Mouse (Mus musculus): Measurements from ENCODE around the gene Lrrc28. TPM values are rescaled to one million over a fixed set of nuclear protein-coding genes. Genes with fewer than 3 reads are reported as not detected.

Lrrc28 gene
- total and polyA plus RNA-seq, 3 experiments = 18.6 to 24.7 (median 19.4) TPM

GRCm38 (mm10) chr7:67645681-67646014 is 580 bp upstream of the Lrrc28 start:
- DNase-seq = no peak

GRCm38 (mm10) chr7:67644291-67644690 is 777 bp downstream of the Lrrc28 start:
- no peak for DNase-seq

GRCm38 (mm10) chr7:67642955-67643354 is 2.1 kb downstream of the Lrrc28 start:
- DNase-seq = no peak

GRCm38 (mm10) chr7:67639006-67639405 is 6.1 kb downstream of the Lrrc28 start:
- peak; percentile 66 for DNase-seq

GRCm38 (mm10) chr7:67636161-67636560 is 8.9 kb downstream of the Lrrc28 start:
- no peak for DNase-seq

- no peak for DNase-seq
Measured at GRCm38 (mm10) chr7:67634210-67634609, 10.9 kb downstream of the Lrrc28 start.

- no peak for DNase-seq
Measured at GRCm38 (mm10) chr7:67632380-67632779, 12.7 kb downstream of the Lrrc28 start.

GRCm38 (mm10) chr7:67630817-67631216 is 14.3 kb downstream of the Lrrc28 start:
- DNase-seq = peak; percentile 65

GRCm38 (mm10) chr7:67629681-67630080 is 15.4 kb downstream of the Lrrc28 start:
- no peak for DNase-seq

GRCm38 (mm10) chr7:67626671-67627070 is 18.4 kb downstream of the Lrrc28 start:
- DNase-seq = no peak

GRCm38 (mm10) chr7:67622151-67622550 is 22.9 kb downstream of the Lrrc28 start:
- no peak for DNase-seq

- no peak for DNase-seq
Measured at GRCm38 (mm10) chr7:67619836-67620235, 25.2 kb downstream of the Lrrc28 start.

GRCm38 (mm10) chr7:67618316-67618715 is 26.8 kb downstream of the Lrrc28 start:
- DNase-seq = no peak

GRCm38 (mm10) chr7:67617646-67618045 is 27.4 kb downstream of the Lrrc28 start:
- DNase-seq = no peak

GRCm38 (mm10) chr7:67616890-67617289 is 28.2 kb downstream of the Lrrc28 start:
- DNase-seq = no peak

- no peak for DNase-seq
Measured at GRCm38 (mm10) chr7:67614464-67614861, 30.6 kb downstream of the Lrrc28 start.

GRCm38 (mm10) chr7:67613795-67614463 is 31.1 kb downstream of the Lrrc28 start:
- DNase-seq = no peak

- DNase-seq = no peak
Measured at GRCm38 (mm10) chr7:67608348-67609024, 36.6 kb downstream of the Lrrc28 start.

GRCm38 (mm10) chr7:67607669-67608347 is 37.3 kb downstream of the Lrrc28 start:
- DNase-seq = no peak

- DNase-seq = no peak
Measured at GRCm38 (mm10) chr7:67606250-67606649, 38.8 kb downstream of the Lrrc28 start.

- no peak for DNase-seq
Measured at GRCm38 (mm10) chr7:67605114-67605513, 40.0 kb downstream of the Lrrc28 start.

- peak; percentile 13 for DNase-seq
Measured at GRCm38 (mm10) chr7:67598050-67598449, 47.0 kb downstream of the Lrrc28 start.

GRCm38 (mm10) chr7:67596961-67597360 is 48.1 kb downstream of the Lrrc28 start:
- no peak for DNase-seq

Measured in adrenal gland, adult 2 months (tissue).